Mouse (Mus musculus): ENCODE data around the gene Bbs9. TPM values are rescaled to one million over a fixed set of nuclear protein-coding genes. Genes with fewer than 3 reads are reported as not detected.
A peak's percentile ranks its signal among the peaks of the same experiment; 100 is the strongest.

The Bbs9 gene
- polyA plus RNA-seq, 1 experiment from 2014 or later = 5.8 TPM

DNA sequence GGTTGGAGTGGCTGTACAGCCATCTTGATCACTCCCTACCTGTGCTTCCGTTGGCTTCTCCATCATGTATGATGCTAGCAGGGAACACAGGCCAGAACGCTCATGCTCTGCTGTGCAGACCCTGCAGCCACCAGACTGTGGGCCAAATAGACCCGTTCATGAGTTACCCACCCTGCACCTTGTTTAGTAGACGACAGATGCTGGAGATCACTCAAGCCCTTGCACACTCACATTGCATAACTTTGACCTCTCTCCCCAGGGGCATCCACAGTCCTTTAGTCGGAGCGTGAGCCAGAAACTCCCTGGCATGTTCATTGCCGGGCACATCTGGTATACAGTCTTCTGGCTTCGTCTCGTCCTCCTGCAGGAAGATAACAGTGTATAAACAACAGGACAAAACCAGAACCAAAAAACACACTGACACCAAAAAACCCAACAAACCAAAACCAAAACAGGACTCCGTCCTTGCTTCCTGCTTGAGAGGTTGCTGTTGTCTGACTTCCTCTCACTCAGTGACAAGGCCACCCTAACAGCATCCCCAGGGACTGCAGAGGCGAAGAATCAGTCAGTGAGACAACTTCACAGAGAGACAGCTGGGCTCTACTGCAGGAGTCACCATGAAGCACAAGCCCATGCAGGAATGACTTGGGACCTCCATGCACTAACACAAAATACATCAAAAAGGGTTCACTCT lies 18.2 kb upstream of the Bbs9 start:
- Histone ChIP-seq H3K4me1 (replicated peaks; ENCODE audit: control insufficient read depth, insufficient read depth) (no peaks in the 10 kb centered on the region), H3K4me2 (replicated peaks; ENCODE audit: low read depth) (no peak overlapping the region), H3K27ac (replicated peaks) (no peak overlapping the region), H3K27me3 (ENCODE audit: control insufficient read depth, insufficient read depth, low read length) (no peaks in the 10 kb centered on the region), H3K9me3 (ENCODE audit: control insufficient read depth, low read length) (no peaks in the 10 kb centered on the region), H3K4me3 (ENCODE audit: low read depth, low read length) (no peak overlapping the region), H3K36me3 (ENCODE audit: control insufficient read depth, insufficient read depth, low read length) (peaks cover 21% of the 10 kb centered on the region), H3K9ac (ENCODE audit: low read length) (no peak overlapping the region)
- ATAC-seq (ENCODE audit: low FRiP score, low TSS enrichment) (no peak), DNase-seq (ENCODE audit: low spot score) (no peak)
- WGBS = 89% methylated on average over 11 of the region's 11 CpGs
- TF ChIP-seq CTCF (IDR thresholded peaks at IDR 0.05; ENCODE audit: low read depth) (no peak), EP300 (optimal IDR thresholded peaks at IDR 0.05) (no peak)

DNA sequence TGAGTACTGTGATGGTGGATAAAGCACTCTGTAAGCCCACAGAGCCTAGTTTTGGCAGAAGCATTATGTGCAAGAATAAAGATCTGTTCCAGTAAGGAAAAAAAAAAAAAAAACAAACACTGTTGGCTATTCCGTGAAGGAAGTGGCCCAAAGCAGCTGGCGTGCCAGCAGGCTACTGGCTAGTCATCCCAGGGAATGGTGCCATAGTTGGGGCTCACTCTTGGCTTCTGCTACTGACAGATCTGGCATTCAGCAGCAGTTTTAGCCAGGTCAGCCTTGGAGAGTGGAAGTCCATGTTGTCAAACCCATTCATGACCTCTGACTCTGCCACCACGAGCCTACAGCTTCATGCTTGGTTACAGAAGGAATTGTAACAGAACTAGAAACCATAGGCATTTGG lies 13.6 kb upstream of the Bbs9 start:
- Histone ChIP-seq H3K4me2 (replicated peaks; ENCODE audit: low read depth) (no peak overlapping the region), H3K27ac (replicated peaks) (no peak overlapping the region), H3K9ac (ENCODE audit: low read length) (no peak overlapping the region), H3K27me3 (ENCODE audit: control insufficient read depth, insufficient read depth, low read length) (no peaks in the 10 kb centered on the region), H3K4me1 (replicated peaks; ENCODE audit: control insufficient read depth, insufficient read depth) (no peaks in the 10 kb centered on the region), H3K9me3 (ENCODE audit: control insufficient read depth, low read length) (no peaks in the 10 kb centered on the region), H3K4me3 (ENCODE audit: low read depth, low read length) (no peak overlapping the region), H3K36me3 (ENCODE audit: control insufficient read depth, insufficient read depth, low read length) (peaks cover 6% of the 10 kb centered on the region)
- no peak for TF ChIP-seq EP300 (optimal IDR thresholded peaks at IDR 0.05)
- no peak for TF ChIP-seq CTCF (IDR thresholded peaks at IDR 0.05; ENCODE audit: low read depth)
- no peak for DNase-seq (ENCODE audit: low spot score)
- 88% methylated on average over 3 of the region's 3 CpGs for WGBS
- no peak for ATAC-seq (ENCODE audit: low FRiP score, low TSS enrichment)

DNA sequence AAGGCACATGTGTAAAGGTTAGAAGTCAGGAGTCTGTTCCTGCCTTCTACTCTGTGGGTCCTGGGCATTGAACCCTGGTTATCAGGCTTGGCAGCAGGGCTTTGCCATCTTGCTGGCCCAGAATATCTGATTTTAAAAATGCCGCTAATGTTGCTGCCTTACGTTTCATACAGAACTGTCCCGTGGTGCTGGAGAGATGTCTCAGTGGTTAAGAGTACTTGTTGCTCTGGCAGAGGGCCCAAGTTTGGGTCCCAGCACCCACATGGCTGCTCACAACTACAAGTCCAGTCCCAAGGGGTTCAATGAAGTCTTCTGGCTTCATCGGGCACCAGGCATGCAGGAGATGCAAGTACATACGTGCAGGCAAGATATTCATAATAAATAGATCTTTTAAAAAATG lies 9.3 kb upstream of the Bbs9 start:
- 94% methylated on average over 5 of the region's 5 CpGs for WGBS
- no peaks in the 10 kb centered on the region for H3K27me3 ChIP-seq (ENCODE audit: control insufficient read depth, insufficient read depth, low read length)

DNA sequence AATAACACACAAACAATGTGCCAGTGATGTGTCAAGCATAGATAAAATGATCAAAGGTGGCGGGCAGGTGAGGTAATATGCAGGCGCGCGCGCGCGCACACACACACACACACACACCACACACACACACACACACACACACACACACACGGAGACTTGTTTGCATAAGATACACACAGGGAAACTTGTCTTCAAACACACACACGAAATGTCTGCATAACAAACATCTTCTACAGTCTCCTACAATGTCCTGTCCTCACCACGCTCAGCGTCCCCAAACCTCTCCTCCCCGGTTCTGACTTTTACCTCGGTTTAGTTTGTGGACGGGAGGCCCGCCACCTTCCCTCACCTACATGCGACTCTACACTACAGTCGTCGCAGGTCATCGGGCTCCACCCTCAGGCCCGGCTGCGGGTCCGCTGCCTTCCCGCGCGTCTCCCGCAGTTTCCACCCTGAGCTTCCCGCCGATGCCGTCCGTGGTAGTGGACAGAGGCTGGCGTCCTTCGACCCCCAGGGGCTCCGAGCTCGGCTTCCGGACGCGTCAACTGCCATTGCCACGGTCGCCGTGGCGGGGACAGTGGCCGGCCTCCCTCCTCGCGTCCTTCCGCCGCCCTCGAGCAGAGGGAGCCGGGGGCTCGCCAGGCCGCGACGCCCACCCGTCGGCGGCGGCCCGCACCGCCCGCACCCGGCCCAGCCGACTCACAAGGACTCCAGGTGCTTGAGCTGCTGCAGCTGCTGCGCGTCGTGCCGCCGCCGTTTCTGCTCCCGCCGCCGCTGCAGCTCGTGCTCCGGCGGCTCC lies 7.9 kb upstream of the Bbs9 start:
- TF ChIP-seq EP300 (optimal IDR thresholded peaks at IDR 0.05) = no peak
- TF ChIP-seq CTCF (IDR thresholded peaks at IDR 0.05; ENCODE audit: low read depth) = no peak; the same call in 1 of the 2 replicates
- Histone ChIP-seq H3K4me2 (replicated peaks; ENCODE audit: low read depth) (peak overlapping the region; percentile 70), H3K4me1 (replicated peaks; ENCODE audit: control insufficient read depth, insufficient read depth) (no peaks in the 10 kb centered on the region), H3K4me3 (ENCODE audit: low read depth, low read length) (peak overlapping the region; percentile 88), H3K9ac (ENCODE audit: low read length) (peak overlapping the region; percentile 96), H3K9me3 (ENCODE audit: control insufficient read depth, low read length) (no peaks in the 10 kb centered on the region), H3K27me3 (ENCODE audit: control insufficient read depth, insufficient read depth, low read length) (no peaks in the 10 kb centered on the region), H3K36me3 (ENCODE audit: control insufficient read depth, insufficient read depth, low read length) (no peaks in the 10 kb centered on the region; the same call in 1 of the 2 replicates), H3K27ac (replicated peaks) (peak overlapping the region; percentile 90)
- under 1% methylated on average over 72 of the region's 73 CpGs for WGBS
- DNase-seq (ENCODE audit: low spot score) (peak; percentile 77), ATAC-seq (ENCODE audit: low FRiP score, low TSS enrichment) (peak; percentile 71)

More for the DNA sequence above, 9.3 kb upstream of the Bbs9 start:
- Histone ChIP-seq H3K9me3 (ENCODE audit: control insufficient read depth, low read length) (no peaks in the 10 kb centered on the region), H3K4me3 (ENCODE audit: low read depth, low read length) (no peak overlapping the region), H3K4me2 (replicated peaks; ENCODE audit: low read depth) (no peak overlapping the region), H3K36me3 (ENCODE audit: control insufficient read depth, insufficient read depth, low read length) (no peaks in the 10 kb centered on the region; the same call in 1 of the 2 replicates), H3K4me1 (replicated peaks; ENCODE audit: control insufficient read depth, insufficient read depth) (no peaks in the 10 kb centered on the region), H3K27ac (replicated peaks) (no peak overlapping the region), H3K9ac (ENCODE audit: low read length) (no peak overlapping the region)
- no peak for ATAC-seq (ENCODE audit: low FRiP score, low TSS enrichment)
- DNase-seq (ENCODE audit: low spot score) = no peak
- TF ChIP-seq CTCF (IDR thresholded peaks at IDR 0.05; ENCODE audit: low read depth) (no peak), EP300 (optimal IDR thresholded peaks at IDR 0.05) (no peak)

DNA sequence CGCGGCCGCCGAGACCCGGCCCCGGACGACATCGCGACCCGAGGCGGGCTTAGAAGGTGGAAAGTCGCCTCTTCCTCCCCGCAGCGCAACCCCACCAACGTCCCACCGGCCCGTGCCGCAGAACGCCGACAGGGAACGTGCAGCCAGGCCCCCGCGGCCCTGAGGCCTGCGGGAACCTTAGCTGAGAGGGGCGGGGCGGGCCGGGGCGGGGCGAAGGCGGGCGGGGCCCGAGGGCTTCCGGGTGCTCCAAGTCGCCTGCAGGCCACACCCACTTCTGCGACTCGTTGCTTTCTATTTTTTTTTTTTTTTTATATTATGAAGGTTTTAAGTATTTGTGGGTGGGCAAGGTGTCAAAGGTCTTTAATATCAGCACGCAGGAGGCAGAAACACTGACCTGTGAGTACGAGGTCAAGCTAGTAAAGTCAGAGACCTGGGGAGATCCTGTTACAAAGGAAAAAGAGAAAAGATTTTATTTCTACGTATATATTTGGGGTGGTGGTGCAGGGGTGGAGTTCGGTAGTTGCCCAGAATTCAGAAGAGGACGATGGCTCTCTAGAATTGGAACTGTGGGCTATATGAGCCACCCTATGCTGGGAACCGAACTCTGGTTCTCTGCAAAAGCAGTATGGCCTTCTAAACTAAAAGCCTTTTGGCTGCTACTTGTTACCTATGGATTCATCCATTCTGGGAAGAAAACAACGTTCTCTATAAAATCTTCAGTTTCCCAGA lies 7.2 kb upstream of the Bbs9 start:
- Histone ChIP-seq H3K4me2 (replicated peaks; ENCODE audit: low read depth) (peak overlapping the region; percentile 70), H3K4me1 (replicated peaks; ENCODE audit: control insufficient read depth, insufficient read depth) (no peaks in the 10 kb centered on the region), H3K9ac (ENCODE audit: low read length) (peak overlapping the region; percentile 96), H3K4me3 (ENCODE audit: low read depth, low read length) (peak overlapping the region; percentile 88), H3K9me3 (ENCODE audit: control insufficient read depth, low read length) (no peaks in the 10 kb centered on the region), H3K27me3 (ENCODE audit: control insufficient read depth, insufficient read depth, low read length) (no peaks in the 10 kb centered on the region), H3K27ac (replicated peaks) (peak overlapping the region; percentile 90), H3K36me3 (ENCODE audit: control insufficient read depth, insufficient read depth, low read length) (no peaks in the 10 kb centered on the region; the same call in 1 of the 2 replicates)
- 2% methylated on average over 40 of the region's 43 CpGs for WGBS
- no peak for TF ChIP-seq CTCF (IDR thresholded peaks at IDR 0.05; ENCODE audit: low read depth)
- DNase-seq (ENCODE audit: low spot score) (peak; percentile 93), ATAC-seq (ENCODE audit: low FRiP score, low TSS enrichment) (peak; percentile 89)
